Mouse (Mus musculus) embryo, embryonic 11.5 days (tissue): ENCODE measurements at regions not wholly inside any gene's neighbourhood (a gene's known extent, or its start where the extent isn't known, plus 50 kb on each side); places are given as distances from the start of the nearest gene placed in this dataset.

ENCODE experiments used
- DNase-seq: peaks from one replicate; pipeline ENCODE4 v3.0.0-alpha.2; 2012; ENCODE audit warnings: low read depth, low spot score

GRCm38 (mm10) chr3:41422615-41423579, 132.6 kb upstream of the Jade1 start:
- no peak for DNase-seq

GRCm38 (mm10) chr3:41413771-41414170, 141.8 kb upstream of the Jade1 start:
- DNase-seq = no peak

GRCm38 (mm10) chr3:41412698-41413097, 142.8 kb upstream of the Jade1 start:
- no peak for DNase-seq

- DNase-seq = no peak
Observed at GRCm38 (mm10) chr3:41408821-41409737, 146.5 kb upstream of the Jade1 start.

GRCm38 (mm10) chr3:41408423-41408820, 147.1 kb upstream of the Jade1 start:
- no peak for DNase-seq

GRCm38 (mm10) chr3:41407988-41408387, 147.5 kb upstream of the Jade1 start:
- no peak for DNase-seq

- no peak for DNase-seq
Observed at GRCm38 (mm10) chr3:41407520-41407919, 148.0 kb upstream of the Jade1 start.

- no peak for DNase-seq
Observed at GRCm38 (mm10) chr3:41401881-41402280, 153.7 kb upstream of the Jade1 start.

- no peak for DNase-seq
Observed at GRCm38 (mm10) chr3:41389868-41390267, 165.7 kb upstream of the Jade1 start.

GRCm38 (mm10) chr3:41387469-41388212, 167.9 kb upstream of the Jade1 start:
- DNase-seq = no peak

- DNase-seq = no peak
Observed at GRCm38 (mm10) chr3:41386299-41386698, 169.2 kb upstream of the Jade1 start.

GRCm38 (mm10) chr3:41384410-41384809, 171.1 kb upstream of the Jade1 start:
- no peak for DNase-seq

GRCm38 (mm10) chr3:41378576-41378975, 177.0 kb upstream of the Jade1 start:
- no peak for DNase-seq

GRCm38 (mm10) chr3:41377826-41378406, 177.6 kb upstream of the Jade1 start:
- no peak for DNase-seq

- DNase-seq = no peak
Observed at GRCm38 (mm10) chr3:41376848-41377582, 178.5 kb upstream of the Jade1 start.

GRCm38 (mm10) chr3:41375230-41375930, 180.2 kb upstream of the Jade1 start:
- DNase-seq = no peak

- DNase-seq = no peak
Observed at GRCm38 (mm10) chr3:41373198-41373597, 182.3 kb upstream of the Jade1 start.

GRCm38 (mm10) chr3:41368351-41369101, 187.0 kb upstream of the Jade1 start:
- DNase-seq = no peak

- no peak for DNase-seq
Observed at GRCm38 (mm10) chr3:41366764-41367163, 188.8 kb upstream of the Jade1 start.
